Mouse (Mus musculus): ENCODE measurements at regions not wholly inside any gene's neighbourhood (a gene's known extent, or its start where the extent isn't known, plus 50 kb on each side); places are given as distances from the start of the nearest gene placed in this dataset.

DNA sequence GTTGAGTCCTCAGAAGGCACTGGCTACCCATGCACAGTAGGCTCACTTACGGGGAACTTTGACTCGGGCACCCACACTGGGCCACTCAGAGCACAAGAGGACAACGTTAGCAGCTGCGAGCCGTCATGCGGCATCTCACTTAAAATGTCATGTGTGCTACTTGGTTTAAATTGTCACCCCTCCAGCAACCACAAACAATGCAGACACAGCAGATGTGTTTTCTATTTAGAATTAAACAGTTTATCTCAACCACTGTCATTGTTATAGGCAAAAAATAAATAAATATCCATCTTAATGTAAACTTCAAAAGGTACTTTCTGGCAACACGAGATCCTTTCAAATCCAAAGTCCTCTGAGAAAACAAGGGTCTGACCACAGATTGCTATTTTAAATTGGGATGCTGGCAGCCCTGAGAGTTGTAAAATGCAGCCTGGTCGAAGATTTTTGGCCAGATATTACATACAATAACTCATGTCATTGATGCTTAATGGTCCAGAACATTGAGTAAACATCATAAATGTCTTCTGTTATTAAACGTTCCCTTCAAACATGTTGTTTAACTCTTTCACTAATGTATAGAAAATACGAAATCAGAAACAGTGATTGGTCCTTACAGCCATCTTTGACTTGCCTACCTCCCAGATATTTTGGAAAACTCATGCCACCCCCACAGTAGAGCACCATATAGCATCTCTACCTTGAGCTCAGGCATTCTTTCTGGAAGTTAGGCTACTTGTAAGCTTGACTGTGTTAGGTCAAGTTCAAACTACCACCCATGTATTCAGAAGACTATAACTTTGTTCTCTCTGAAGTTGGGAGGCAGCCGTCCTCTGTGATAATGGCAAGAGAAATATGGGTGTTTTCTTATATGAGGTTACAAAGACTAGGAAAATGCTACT is 232.8 kb upstream of the Tcf21 start:
- dilution Hi-C loops (cut with MboI; ENCODE audit: extremely low pct_ligation_motif_present, extremely low pct_unique_long_range_greater_than_20kb, low sequenced_read_pairs): no loop called here
- Histone ChIP-seq H3K36me3 (replicated peaks in 1 of 2; ENCODE audit: control insufficient read depth in 1 of 2, insufficient read depth in 1 of 2, low read length in 1 of 2) (no peaks in the 10 kb centered on the region), H3K27ac (ENCODE audit: insufficient read depth, low read depth) (no peak overlapping the region), H3K4me1 (ENCODE audit: control insufficient read depth in 1 of 2, insufficient read depth in 2 of 2) (no peaks in the 10 kb centered on the region), H3K79me2 (replicated peaks; ENCODE audit: control insufficient read depth, extremely low read depth, insufficient read depth, poor library complexity, severe bottlenecking) (no peaks in the 10 kb centered on the region), H3K9me3 (replicated peaks; ENCODE audit: low read length) (no peaks in the 10 kb centered on the region), H3K27me3 (replicated peaks) (no peaks in the 10 kb centered on the region), H3K9ac (ENCODE audit: insufficient read depth, low read depth) (no peak overlapping the region), H3K4me3 (replicated peaks in 1 of 3; ENCODE audit: low read depth in 2 of 3, low read length in 2 of 3, poor library complexity in 1 of 3) (no peak overlapping the region), H3K4me2 (ENCODE audit: insufficient read depth, low read depth, poor library complexity, severe bottlenecking) (no peak overlapping the region)
- TF ChIP-seq ZNF384 (IDR thresholded peaks at IDR 0.05; ENCODE audit: low read depth, low read length) (no peak), E2F4 (IDR thresholded peaks at IDR 0.05; ENCODE audit: insufficient replicate concordance, low read depth, low read length) (no peak), USF2 (conservative IDR thresholded peaks at IDR 0.05; ENCODE audit: low read depth, low read length) (no peak), MXI1 (IDR thresholded peaks at IDR 0.05; ENCODE audit: low read depth, low read length) (no peak), CHD2 (IDR thresholded peaks at IDR 0.05; ENCODE audit: low read length) (no peak), POLR2A (IDR thresholded peaks at IDR 0.05; ENCODE audit: low read depth, low read length) (no peak), JUND (conservative IDR thresholded peaks at IDR 0.05; ENCODE audit: low read depth, low read length) (no peak), ETS1 (conservative IDR thresholded peaks at IDR 0.05; ENCODE audit: low read depth, low read length) (no peak), MAX (IDR thresholded peaks at IDR 0.05; ENCODE audit: low read length) (no peak), ZKSCAN1 (IDR thresholded peaks at IDR 0.05; ENCODE audit: borderline replicate concordance, low read depth, low read length) (no peak), USF1 (IDR thresholded peaks at IDR 0.05; ENCODE audit: low read depth, low read length) (no peak), RCOR1 (conservative IDR thresholded peaks at IDR 0.05; ENCODE audit: low read depth, low read length) (no peak)
- in situ Hi-C loops (cut with MboI; ENCODE audit: low pct_ligation_motif_present, low pct_unique_long_range_greater_than_20kb, low sequenced_read_pairs): loop anchor here (25.0 kb wide), 1 partner anchor 465 kb away; no protein-coding TSS in a partner anchor
- DNase-seq (ENCODE audit: extremely low read depth): no peak

DNA sequence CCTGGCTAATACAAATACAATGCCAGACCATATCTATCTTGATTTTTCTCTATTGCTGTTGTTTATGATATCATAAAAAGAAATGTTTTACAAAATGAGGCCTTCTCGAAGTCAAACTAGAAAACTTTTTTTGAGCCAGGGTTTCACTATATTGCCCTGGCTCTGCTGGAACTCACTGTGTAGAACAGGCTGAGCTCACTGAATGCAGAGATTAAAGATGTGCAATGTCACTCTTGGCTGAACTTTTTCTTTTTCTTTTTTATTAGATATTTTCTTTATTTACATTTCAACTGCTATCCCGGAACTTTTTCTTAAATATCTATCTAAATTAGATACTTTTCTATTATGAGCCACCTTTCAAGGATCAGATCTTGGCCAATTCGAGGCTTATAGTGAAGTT is 224.5 kb upstream of the Tcf21 start:
- TF ChIP-seq MXI1 (IDR thresholded peaks at IDR 0.05; ENCODE audit: low read depth, low read length): no peak
- H3K4me3 ChIP-seq (replicated peaks in 1 of 3; ENCODE audit: low read depth in 2 of 3, low read length in 2 of 3, poor library complexity in 1 of 3): no peak overlapping the region
- no peak for DNase-seq (ENCODE audit: extremely low read depth)
- H3K4me2 ChIP-seq (ENCODE audit: insufficient read depth, low read depth, poor library complexity, severe bottlenecking): no peak overlapping the region
- H3K9me3 ChIP-seq (replicated peaks; ENCODE audit: low read length): no peaks in the 10 kb centered on the region
- H3K4me1 ChIP-seq (ENCODE audit: control insufficient read depth in 1 of 2, insufficient read depth in 2 of 2): no peaks in the 10 kb centered on the region
- in situ Hi-C loops (cut with MboI; ENCODE audit: low pct_ligation_motif_present, low pct_unique_long_range_greater_than_20kb, low sequenced_read_pairs): no loop called here
- dilution Hi-C loops (cut with MboI; ENCODE audit: extremely low pct_ligation_motif_present, extremely low pct_unique_long_range_greater_than_20kb, low sequenced_read_pairs): no loop called here
- H3K27me3 ChIP-seq (replicated peaks): no peaks in the 10 kb centered on the region
- no peak overlapping the region for H3K27ac ChIP-seq (ENCODE audit: insufficient read depth, low read depth)
- no peaks in the 10 kb centered on the region for H3K36me3 ChIP-seq (replicated peaks in 1 of 2; ENCODE audit: control insufficient read depth in 1 of 2, insufficient read depth in 1 of 2, low read length in 1 of 2)
- no peaks in the 10 kb centered on the region for H3K79me2 ChIP-seq (replicated peaks; ENCODE audit: control insufficient read depth, extremely low read depth, insufficient read depth, poor library complexity, severe bottlenecking)
- H3K9ac ChIP-seq (ENCODE audit: insufficient read depth, low read depth): no peak overlapping the region
